Mouse (Mus musculus) MEL (cell line): Measurements from ENCODE around the gene Hlcs.

Experiments used
- CHD1 ChIP-seq: IDR thresholded peaks from 2 replicates; pipeline ENCODE4 v1.6.1; 2012; ENCODE audit warnings: low read depth, mild to moderate bottlenecking, inconsistent platforms, low read length, improper control_type of control experiment
- CHD2 ChIP-seq: IDR thresholded peaks from 2 replicates; pipeline ENCODE4 v1.6.1; 2011; ENCODE audit warnings: low read length, improper control_type of control experiment
- CTCF ChIP-seq, 3 experiments: IDR thresholded peaks in 2 of 3; conservative IDR thresholded peaks in 1 of 3; 2 replicates each; pipeline ENCODE4 v1.5.1; 2011 to 2012; ENCODE audit warnings: low read length in 3 of 3, low read depth in 2 of 3, mild to moderate bottlenecking in 2 of 3, improper control_type of control experiment in 1 of 3, inconsistent platforms in 1 of 3, mixed read lengths in 1 of 3, moderate library complexity in 1 of 3; ENCODE audit not compliant: control insufficient read depth in 1 of 3, insufficient read depth in 1 of 3, poor library complexity in 1 of 3, severe bottlenecking in 1 of 3
- EP300 ChIP-seq, 2 experiments: IDR thresholded peaks; 2 replicates each; pipeline ENCODE4 v1.6.1; 2011; ENCODE audit warnings: improper control_type of control experiment in 2 of 2, low read length in 2 of 2, low read depth in 1 of 2, mild to moderate bottlenecking in 1 of 2
- ETS1 ChIP-seq: IDR thresholded peaks from 2 replicates; pipeline ENCODE4 v1.6.1; 2012; ENCODE audit warnings: low read depth, mild to moderate bottlenecking, inconsistent platforms, low read length, improper control_type of control experiment, moderate library complexity
- GABPA ChIP-seq: IDR thresholded peaks from 2 replicates; pipeline ENCODE4 v1.6.1; 2012; ENCODE audit warnings: low read depth, mild to moderate bottlenecking, inconsistent platforms, low read length, improper control_type of control experiment, moderate library complexity
- GATA1 ChIP-seq: IDR thresholded peaks from 2 replicates; pipeline ENCODE4 v1.6.1; 2011; ENCODE audit warnings: low read depth, low read length, improper control_type of control experiment
- HCFC1 ChIP-seq: IDR thresholded peaks from 2 replicates; pipeline ENCODE4 v1.6.1; 2012; ENCODE audit warnings: low read depth, mild to moderate bottlenecking, inconsistent platforms, low read length, improper control_type of control experiment, moderate library complexity
- POLR2A ChIP-seq, 2 experiments: IDR thresholded peaks; 2 replicates each; pipeline ENCODE4 v1.6.1; 2011 to 2012; ENCODE audit warnings: low read length in 2 of 2, mild to moderate bottlenecking in 2 of 2, control low read depth in 1 of 2, improper control_type of control experiment in 1 of 2, low read depth in 1 of 2, moderate library complexity in 1 of 2; ENCODE audit not compliant: control insufficient read depth in 1 of 2, insufficient read depth in 1 of 2, poor library complexity in 1 of 2
- USF1 ChIP-seq: IDR thresholded peaks from 2 replicates; pipeline ENCODE4 v1.6.1; 2014; ENCODE audit warnings: low read depth, mild to moderate bottlenecking, inconsistent platforms, low read length, improper control_type of control experiment, moderate library complexity
- ZC3H11A ChIP-seq: IDR thresholded peaks from 2 replicates; pipeline ENCODE4 v1.6.1; 2012; ENCODE audit warnings: low read depth, mild to moderate bottlenecking, inconsistent platforms, low read length, improper control_type of control experiment
- ZNF384 ChIP-seq: IDR thresholded peaks from 2 replicates; pipeline ENCODE4 v1.6.1; 2012; ENCODE audit warnings: low read depth, mild to moderate bottlenecking, inconsistent platforms, low read length, improper control_type of control experiment

DNA sequence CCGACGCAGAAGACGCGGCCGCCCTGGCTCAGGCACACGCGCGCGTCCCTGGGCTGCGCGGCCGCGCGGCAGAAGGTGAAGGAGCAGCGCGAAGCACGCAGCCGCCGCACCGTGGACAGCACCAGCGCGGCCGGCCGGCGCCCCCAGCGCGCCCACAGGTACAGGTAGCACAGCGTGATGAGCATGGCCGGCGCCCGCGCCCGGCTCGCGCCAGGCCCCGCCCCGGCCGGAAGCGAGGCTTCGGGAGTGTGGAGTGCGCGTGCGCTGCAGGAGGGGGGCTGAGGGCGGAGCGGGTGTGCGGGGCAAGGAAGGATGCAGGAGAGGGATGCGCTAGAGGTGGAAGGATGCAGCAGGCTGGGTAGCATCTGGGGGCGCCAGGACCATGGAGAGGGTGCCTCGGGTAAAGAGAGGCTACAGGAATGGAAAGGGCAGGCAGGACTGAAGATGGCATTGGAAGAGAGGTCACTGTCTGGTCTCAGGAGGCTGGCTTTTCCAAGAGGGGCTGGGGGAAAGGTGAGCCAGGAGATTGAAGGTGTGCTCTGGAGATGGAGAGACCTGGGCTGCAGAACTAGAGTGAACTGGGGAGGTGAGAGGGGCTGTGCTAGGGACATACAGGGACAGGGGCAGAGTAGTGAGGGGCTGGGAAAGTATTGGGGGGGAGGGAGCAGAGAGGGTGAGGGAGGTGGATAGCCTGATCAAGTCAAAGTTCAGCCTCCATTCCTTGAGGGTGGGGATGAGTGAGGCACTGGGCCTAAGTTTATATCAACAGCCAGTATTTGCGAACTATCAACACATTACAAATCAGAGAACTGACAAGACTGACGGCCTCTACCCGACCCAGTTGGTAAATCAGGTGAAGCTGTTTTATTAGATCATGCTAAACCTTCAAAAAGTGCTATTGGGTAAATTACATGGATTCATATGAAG is 23.0 kb downstream of the Hlcs start:
- no peak for TF ChIP-seq ZC3H11A
- peak; percentile 56; the same call in 1 of the 2 replicates for TF ChIP-seq HCFC1
- TF ChIP-seq ETS1: no peak
- TF ChIP-seq USF1: no peak
- peak; percentile 92 to 99 for TF ChIP-seq POLR2A (IDR thresholded peaks at IDR 0.05; ENCODE audit: control insufficient read depth in 1 of 2, insufficient read depth in 1 of 2, low read depth in 1 of 2, low read length in 2 of 2, poor library complexity in 1 of 2)
- TF ChIP-seq GABPA: no peak
- TF ChIP-seq CTCF (IDR thresholded peaks at IDR 0.05 in 2 of 3, conservative IDR thresholded peaks at IDR 0.05 in 1 of 3; ENCODE audit: control insufficient read depth in 1 of 3, insufficient read depth in 1 of 3, low read depth in 2 of 3, low read length in 3 of 3, poor library complexity in 1 of 3, severe bottlenecking in 1 of 3): no peak
- TF ChIP-seq ZNF384: no peak
- no peak for TF ChIP-seq CHD1
- TF ChIP-seq CHD2: no peak
- TF ChIP-seq EP300 (IDR thresholded peaks at IDR 0.05; ENCODE audit: low read depth in 1 of 2, low read length in 2 of 2): no peak
- TF ChIP-seq GATA1: no peak
